Mouse (Mus musculus) brain, embryonic 14.5 days (tissue): Measurements from ENCODE around the gene Camk2d. TPM values are rescaled to one million over a fixed set of nuclear protein-coding genes. Genes with fewer than 3 reads are reported as not detected.
A peak's percentile ranks its signal among the peaks of the same experiment; 100 is the strongest.

ENCODE experiments used
- DNase-seq: peaks from one replicate; pipeline ENCODE4 v3.0.0-alpha.2; 2011; ENCODE audit warnings: low read depth
- CTCF ChIP-seq: fragments of 200-500 bp; IDR thresholded peaks from 2 replicates; pipeline ENCODE4 v1.5.1; 2012; ENCODE audit warnings: inconsistent platforms, mild to moderate bottlenecking, moderate library complexity, borderline replicate concordance; ENCODE audit not compliant: insufficient read depth, insufficient read length; ENCODE audit errors: extremely low read depth
- POLR2A ChIP-seq: fragments of 200-500 bp; IDR thresholded peaks from 2 replicates; pipeline ENCODE4 v1.6.1; 2012; ENCODE audit warnings: mild to moderate bottlenecking, inconsistent platforms, borderline replicate concordance; ENCODE audit not compliant: poor library complexity, insufficient read depth, insufficient read length, severe bottlenecking; ENCODE audit errors: extremely low read depth
- polyA plus RNA-seq: library from polyadenylated mRNA; depleted of rRNA; stranded (reverse); fragments of >200 nt; gene quantifications from 2 replicates; pipeline ENCODE4 v1.2.3, GENCODE M21; 2012

The Camk2d gene
- polyA plus RNA-seq, 1 experiment, result 84.1 TPM

DNA sequence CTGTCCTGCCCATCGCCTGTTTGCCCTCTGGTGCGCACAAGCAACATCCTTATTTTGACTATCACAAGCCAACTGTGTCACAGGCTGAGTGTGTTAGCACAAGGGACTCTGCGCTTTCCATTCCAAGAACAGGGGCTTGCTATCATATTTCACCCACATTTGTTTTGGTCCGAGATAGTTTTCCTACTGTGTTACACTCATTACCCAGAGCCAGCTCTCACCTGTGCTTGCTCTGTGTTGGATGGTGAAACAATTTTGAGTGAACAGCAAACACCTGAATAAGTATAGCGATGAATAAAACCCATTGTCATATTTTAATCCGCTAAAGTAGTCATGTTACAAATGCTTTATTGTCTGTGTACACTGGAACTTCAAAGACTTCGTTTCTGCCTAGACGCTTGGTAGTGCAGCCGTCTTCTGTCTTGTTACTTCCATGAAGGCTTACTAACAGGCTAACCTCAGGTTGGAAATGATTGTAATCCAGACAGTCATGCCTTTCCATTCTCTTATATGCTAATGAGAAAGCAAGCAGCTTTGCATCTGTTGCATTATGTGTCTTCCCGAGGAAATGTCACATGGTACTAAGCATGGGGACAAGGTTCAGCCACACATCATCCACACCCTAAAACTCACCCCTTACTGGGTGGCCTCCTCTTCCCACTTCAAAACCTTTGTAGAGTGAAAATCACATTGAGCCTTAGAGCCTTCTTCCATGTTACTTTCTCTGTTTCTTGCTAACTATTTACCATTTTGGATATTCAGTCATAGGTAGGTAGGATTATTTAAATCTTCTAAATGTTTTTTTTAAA is 44.5 kb downstream of the Camk2d start:
- TF ChIP-seq POLR2A, result no peak
- TF ChIP-seq CTCF, result no peak
- DNase-seq, result no peak

- TF ChIP-seq CTCF (no peak), POLR2A (no peak)
- DNase-seq, result no peak
Measured at GRCm38 (mm10) chr3:126641451-126641850, 45.3 kb downstream of the Camk2d start.

- TF ChIP-seq CTCF, result no peak
- no peak for TF ChIP-seq POLR2A
- peak; percentile 71 for DNase-seq
Measured at GRCm38 (mm10) chr3:126643071-126644010, 47.2 kb downstream of the Camk2d start.

DNA sequence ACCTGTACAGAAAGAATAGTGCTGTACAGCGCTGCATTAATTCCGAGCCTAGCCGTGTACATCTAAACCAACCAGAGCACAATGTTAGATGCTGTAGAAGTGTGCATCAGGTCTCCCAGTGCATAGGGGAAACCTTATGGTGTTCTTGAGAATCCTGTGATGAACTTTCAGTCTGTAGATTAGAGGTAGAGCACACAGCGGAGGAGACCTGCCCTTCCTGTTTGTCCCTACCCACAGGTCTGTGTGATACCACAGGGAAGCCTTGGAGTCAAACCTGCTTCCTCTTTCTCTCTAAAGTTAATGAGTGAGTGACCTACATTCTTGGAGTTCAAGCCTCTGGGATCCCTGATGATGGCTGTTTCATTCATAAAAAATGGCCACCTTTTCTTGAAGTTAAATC is 54.2 kb downstream of the Camk2d start:
- no peak for DNase-seq
- no peak for TF ChIP-seq CTCF
- TF ChIP-seq POLR2A, result no peak

DNA sequence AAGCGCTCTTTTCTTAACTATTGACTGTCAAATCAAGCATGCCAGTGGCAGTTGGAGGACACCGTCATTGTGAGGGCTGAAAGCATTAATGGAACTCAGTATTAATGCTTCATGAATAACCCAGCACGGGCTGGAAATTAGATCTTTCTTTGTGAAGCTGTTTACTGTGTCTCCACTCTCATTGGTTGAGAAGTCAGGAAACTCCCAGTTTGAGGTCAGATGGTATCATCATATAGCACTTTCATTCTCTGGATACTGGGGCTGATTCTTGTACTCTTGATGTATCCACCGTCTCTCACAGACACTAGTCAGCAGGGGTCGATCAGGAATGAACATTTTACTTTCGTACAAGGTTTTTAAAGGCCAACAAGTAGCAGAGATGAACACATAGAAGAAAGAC is 54.6 kb downstream of the Camk2d start:
- TF ChIP-seq POLR2A (no peak), CTCF (no peak)
- DNase-seq, result no peak

DNA sequence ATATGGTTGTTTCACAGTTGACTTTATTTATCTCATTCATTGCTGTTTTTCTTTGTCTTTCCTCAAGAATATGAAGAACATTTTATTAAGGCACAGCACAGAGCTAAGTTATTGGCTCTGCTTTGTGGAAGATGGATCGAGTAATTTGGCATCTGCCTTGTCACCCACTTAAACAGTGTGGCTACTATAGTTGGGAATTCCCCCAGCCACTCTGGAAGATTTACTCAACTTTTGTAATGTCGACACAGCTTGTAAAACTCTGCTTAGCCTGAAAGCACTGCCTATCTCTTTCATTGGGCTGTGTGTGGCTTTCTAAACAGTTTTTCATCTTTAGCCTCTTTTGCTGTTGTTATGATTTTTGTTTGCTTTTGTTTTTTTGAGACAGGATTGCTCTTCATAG is 56.3 kb downstream of the Camk2d start:
- no peak for DNase-seq
- TF ChIP-seq CTCF (no peak), POLR2A (no peak)

DNA sequence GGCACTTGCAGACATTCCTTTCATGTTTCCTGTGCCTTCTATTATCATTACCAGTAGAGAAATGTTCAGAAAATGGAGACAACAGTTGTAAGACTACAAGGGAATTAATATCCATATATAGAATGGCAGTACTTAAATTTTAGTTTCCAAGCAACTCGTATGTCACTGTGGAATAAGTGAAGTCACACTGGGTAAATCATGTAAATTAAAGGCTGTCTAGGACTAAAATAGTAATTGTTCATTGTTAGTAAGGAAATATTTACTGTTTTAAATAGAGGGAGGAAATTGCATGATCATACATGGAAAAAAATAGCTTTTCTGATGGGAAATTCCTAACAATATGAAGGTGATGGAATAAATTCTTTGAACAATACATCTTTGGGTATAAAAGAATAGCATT is 57.0 kb downstream of the Camk2d start:
- no peak for DNase-seq
- TF ChIP-seq POLR2A (no peak), CTCF (no peak)

DNA sequence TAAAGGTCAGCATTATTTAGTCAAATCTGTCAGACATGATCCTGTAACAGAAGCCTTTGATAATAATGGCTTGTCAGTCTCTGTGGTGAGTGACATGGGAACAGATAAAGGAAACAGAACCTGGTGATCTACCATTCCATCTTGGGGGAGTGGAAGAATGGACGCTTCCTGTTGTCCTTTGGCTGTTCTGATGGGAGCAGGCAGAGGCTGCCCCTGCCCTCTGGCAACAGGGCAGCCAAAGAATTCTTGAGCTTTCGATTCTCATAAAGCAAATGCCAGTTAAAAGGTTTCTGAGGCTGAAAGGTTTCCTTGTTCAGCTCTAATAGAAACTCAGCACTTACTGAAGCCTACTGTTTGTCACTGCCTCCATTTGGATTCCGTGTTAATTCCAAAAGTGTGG is 60.1 kb downstream of the Camk2d start:
- TF ChIP-seq POLR2A (no peak), CTCF (no peak)
- DNase-seq, result peak; percentile 43

DNA sequence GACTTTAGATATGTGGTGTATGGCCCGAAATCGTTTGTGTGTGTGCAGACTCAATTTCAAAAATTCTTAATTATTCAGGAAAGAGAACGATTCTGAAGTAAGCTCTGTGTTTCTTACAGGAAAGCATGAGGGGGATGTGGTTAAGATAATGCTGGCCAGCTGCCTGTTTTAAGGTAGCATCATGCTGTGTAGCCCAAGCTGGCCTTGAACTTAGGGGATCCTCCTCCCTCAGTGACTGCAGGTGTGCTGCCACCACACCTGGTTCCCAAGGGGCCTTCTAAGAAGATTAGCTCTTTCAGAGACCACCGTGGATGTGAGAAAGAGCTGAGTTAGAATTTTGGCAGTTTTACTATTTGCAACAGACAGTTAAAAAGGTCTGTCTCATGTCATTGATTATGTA is 61.8 kb downstream of the Camk2d start:
- DNase-seq, result no peak
- TF ChIP-seq CTCF, result no peak
- TF ChIP-seq POLR2A, result no peak

DNA sequence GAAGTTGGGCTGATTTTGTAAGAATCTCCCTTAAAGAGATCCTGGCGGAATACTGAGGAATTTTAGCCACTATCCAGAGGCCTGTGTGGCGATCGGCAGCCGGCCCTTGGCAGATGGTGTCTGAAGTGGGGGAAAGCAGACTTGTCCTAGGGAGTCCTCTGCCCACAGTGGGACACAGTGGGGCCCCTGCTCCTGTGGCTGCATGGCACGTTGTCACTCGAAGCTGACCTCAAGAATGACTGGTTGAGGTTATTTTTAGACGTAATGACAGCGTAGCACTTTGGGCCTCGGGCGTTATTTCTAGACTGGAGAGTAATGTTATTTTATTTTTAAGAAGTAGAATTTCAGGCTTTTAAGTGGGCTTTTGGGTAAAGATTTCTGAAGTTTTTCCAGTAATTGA is 62.7 kb downstream of the Camk2d start:
- TF ChIP-seq CTCF (no peak), POLR2A (no peak)
- DNase-seq, result no peak

GRCm38 (mm10) chr3:126659235-126659634 is 63.1 kb downstream of the Camk2d start:
- TF ChIP-seq CTCF (no peak), POLR2A (no peak)
- no peak for DNase-seq
